Mouse (Mus musculus): ENCODE measurements around the gene Vmn2r90.
"Not testable (repeated sequence)": the region's sequence is repeated elsewhere in the genome, so short reads cannot be mapped to it uniquely, and the experiment has no call there.

Gene Vmn2r90

GRCm38 (mm10) chr17:17703447-17703846 lies at the start of gene Vmn2r90:
Vmn2r90 (plus strand) TSS chr17:17703747.
- DNase-seq, result no peak

DNA sequence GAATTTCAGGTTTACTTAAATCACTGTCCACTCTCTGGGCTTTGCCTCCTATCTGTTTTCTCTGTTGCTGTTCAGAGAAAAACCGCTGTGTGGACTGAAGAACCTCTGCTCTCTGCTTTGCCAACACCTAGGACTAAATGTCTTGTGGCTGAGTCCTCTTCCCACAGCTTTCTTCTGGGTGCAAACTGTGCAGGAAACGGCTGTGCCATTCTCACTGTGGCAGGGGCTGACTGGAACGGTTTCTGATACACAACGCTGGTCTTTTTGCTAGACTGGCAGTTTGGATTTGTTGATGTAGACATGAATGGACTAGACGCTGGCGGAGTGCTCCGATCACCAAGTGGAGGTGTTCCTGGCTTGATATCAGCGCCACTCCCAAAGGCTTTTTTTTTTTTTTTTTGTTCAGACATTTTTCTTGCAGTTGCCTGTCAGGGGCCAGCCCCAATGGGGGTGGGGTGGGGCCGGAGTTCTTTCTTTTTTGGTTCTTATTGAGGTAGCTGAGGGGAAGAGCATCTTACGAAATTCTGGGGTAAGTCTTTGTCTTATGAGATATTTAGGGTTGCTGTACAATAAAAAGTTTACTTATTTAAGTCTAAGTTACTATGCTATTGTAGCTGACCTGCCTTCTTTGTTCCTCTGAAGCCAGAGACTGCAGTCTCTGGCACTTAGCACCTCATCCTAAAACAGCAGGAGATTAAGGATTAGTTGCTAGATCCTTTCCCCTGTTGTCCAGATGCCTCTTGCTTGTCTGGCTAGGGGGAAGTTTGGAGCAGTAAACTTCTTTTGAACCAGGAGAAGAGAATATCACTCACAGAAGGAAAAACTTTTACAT lies 48.3 kb upstream of the Vmn2r90 start:
- no peak for DNase-seq

- DNase-seq, result no peak
These were observed 47.7 kb upstream of the Vmn2r90 start for GRCm38 (mm10) chr17:17655829-17656176.

DNA sequence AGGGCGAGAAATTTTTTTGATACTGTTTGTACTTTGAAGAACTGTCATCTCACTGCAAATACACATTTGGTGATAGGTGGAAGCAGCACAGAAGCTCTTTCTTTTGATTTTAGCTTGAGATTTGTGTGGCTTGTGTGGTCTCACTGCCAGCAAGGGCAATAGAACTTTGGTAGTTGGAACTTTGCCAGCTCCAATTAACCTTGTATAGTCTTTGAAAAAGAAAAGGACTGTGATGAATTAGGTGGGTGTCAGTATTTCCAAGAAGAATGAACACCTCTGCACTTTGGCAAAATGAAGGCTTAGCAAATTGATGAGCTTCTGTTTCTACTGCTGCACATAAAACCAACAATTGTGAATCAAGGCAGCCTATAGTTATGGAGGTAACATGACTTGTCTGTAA lies 24.8 kb upstream of the Vmn2r90 start:
- DNase-seq, result no peak

DNA sequence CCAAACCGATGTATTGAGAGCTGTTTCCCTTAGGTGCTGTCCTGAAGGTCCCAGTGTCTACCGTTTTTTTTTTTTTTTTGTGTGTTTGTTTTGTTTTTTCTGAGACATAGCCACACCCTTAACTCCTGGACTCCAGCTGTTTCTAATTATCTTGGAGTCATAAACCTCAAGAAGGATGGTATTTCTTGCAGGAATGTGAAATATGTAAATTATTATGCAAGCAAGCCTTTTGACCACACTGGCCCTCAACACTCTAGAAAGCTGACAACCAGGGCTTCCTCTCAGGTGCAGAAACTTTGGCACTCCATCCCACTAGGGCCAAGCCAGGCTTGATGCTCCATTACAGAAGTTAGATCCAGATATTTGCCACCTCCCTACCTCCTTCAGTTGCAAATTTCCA lies 12.9 kb upstream of the Vmn2r90 start:
- DNase-seq, result no peak

GRCm38 (mm10) chr17:17732396-17732795 lies 28.8 kb downstream of the Vmn2r90 start:
- DNase-seq, result not testable (repeated sequence)

GRCm38 (mm10) chr17:17738635-17739034 lies 35.1 kb downstream of the Vmn2r90 start:
- DNase-seq, result no peak

DNA sequence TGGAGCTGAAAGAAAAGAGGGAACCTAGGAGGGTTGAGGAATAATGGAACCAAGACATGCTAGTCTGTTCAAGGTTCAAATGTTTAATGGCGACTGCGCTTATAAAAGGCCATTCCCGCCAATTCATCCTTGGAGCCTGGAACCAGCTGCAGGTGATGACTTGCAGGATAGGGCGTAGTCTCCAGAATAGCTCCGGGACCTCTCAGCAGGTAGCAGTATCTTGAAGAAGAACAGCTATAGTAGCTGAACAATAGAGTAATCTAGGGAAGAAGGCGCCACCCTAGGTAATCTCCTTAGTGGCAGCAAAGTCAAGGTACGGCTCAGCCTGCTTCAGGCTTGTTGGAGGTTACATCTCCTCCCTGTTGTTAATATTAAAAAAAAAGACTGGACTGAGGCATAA lies 35.8 kb downstream of the Vmn2r90 start:
- DNase-seq, result not testable (repeated sequence)

- DNase-seq, result not testable (repeated sequence)
These were observed 36.4 kb downstream of the Vmn2r90 start for GRCm38 (mm10) chr17:17739936-17740335.

DNA sequence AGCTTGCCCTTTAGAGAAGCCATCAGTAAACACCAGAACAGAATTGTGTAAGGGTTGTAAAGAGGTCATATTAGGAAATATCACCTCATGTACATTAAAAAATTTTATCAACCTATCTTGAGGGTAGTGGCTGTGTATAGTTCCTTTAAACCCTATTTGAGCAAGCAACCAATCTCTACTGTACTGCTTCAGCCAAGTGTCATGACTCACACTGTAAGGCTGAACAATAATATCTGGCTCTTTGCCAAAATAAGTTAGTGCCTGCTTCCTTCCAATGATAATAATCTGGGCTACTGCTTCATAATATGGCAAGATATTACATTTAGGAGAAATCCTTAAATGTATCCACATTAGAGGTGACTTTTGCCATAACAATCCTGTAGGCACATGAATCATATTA lies 38.0 kb downstream of the Vmn2r90 start:
- DNase-seq, result not testable (repeated sequence)

DNA sequence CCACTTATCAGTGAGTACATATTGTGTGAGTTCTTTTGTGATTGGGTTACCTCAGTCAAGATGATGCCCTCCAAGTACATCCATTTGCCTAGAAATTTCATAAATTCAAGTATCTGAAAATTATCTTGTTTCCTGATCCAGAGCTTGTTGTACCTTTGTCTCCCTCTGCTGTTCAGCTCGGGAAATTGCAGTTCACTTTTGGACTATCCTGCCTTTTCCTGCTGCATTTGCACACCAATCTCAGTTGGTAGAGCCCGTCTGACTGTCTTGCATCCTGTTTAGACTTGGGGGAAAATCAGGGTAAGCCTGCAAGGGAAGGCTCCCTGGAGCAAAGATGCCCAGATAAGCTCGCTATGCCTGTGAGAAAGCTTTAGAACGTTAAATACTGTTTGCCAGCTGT lies 45.8 kb downstream of the Vmn2r90 start:
- DNase-seq, result peak; percentile 51

DNA sequence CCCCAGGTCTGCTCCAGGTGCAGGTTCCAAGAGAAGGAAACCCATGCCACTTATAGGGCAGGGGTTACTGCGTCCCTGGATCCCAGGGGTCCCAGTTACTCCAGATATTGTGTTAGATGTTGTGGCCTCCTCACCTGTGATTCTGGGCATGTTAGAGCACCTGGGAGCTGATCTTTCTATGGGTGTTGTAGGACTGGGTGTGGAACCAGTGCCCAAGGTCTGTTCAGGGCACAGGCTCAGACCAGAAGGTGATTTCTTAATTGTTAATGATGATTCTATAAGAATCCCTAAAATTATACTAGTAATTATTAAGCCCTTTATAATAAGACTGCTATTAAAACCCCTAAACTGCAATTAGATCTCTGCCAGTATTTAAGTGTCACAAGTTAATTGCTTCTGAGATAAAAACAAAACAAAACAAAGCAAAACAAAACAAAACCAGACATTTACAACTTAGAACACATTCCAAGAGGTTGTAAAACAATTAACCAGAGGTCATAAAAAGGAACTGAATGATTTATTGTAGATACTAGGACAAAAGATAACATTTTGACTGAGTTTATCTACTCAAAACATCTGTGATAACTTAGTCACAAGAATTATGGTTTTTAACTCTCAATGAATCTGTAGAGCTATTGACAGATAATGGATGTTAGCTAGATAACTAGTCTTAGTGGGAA lies 59.2 kb downstream of the Vmn2r90 start:
- DNase-seq, result no peak

DNA sequence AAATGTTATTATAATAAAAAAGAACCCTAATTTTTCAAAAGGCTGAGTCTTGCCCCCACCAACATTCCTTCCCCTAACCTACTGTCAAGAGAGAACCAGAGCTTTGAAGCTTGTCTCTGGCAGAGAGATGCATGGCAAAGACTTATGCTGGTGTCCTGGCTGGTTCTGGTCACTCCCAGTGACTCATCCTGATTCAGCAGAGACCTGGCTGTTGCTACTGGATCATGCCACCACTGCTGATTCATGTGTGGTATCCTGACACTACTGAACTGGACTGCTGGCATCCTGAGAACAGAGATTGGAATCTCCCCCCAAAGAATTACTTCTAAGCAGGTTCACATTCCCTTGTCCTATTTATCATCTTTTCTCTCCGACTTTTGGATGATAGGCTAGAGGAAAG lies 60.7 kb downstream of the Vmn2r90 start:
- DNase-seq, result no peak

DNA sequence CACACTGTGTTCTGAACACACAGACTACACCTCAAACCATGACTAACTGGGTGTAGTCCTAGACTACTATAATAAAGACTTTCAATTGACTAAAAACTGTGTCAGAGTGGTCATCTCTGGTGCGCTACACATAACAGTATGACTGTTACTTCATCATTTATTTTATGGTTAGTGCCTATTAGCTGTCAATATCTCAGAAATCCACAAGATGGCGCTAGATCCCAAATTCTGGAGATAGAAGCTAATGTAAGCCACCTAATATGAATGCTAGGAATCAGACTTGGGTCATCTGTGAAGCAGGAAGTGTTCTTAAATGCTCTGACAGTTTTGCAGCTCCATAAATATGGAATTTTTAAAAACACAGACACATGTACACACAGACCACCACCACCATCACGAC lies 62.9 kb downstream of the Vmn2r90 start:
- peak; percentile 34 for DNase-seq
